Mouse (Mus musculus): ENCODE results near the gene Cfl1. TPM values are rescaled to one million over a fixed set of nuclear protein-coding genes. Genes with fewer than 3 reads are reported as not detected.

The Cfl1 gene
- total and polyA plus RNA-seq, 3 experiments: 818 to 1,768 (median 999) TPM

- no peak for TF ChIP-seq ZKSCAN1 (IDR thresholded peaks at IDR 0.05; ENCODE audit: borderline replicate concordance, low read depth, low read length)
- peak; percentile 58 for TF ChIP-seq SMC3 (IDR thresholded peaks at IDR 0.05; ENCODE audit: low read depth, low read length)
- TF ChIP-seq EP300 (IDR thresholded peaks at IDR 0.05; ENCODE audit: low read length): no peak
- peak; percentile 52 to 76; a peak in 3 of 4 replicates for TF ChIP-seq CTCF (conservative IDR thresholded peaks at IDR 0.05 in 1 of 2, IDR thresholded peaks at IDR 0.05 in 1 of 2; ENCODE audit: low read depth in 2 of 2, low read length in 2 of 2)
- no peak for TF ChIP-seq GABPA (IDR thresholded peaks at IDR 0.05; ENCODE audit: insufficient replicate concordance, low read depth, low read length)
- TF ChIP-seq MAFK (IDR thresholded peaks at IDR 0.05; ENCODE audit: insufficient replicate concordance, low read length): no peak
- no peak for TF ChIP-seq JUND (conservative IDR thresholded peaks at IDR 0.05; ENCODE audit: low read depth, low read length)
- peak; percentile 67 for TF ChIP-seq RAD21 (IDR thresholded peaks at IDR 0.05; ENCODE audit: low read depth, low read length)
- TF ChIP-seq ETS1 (conservative IDR thresholded peaks at IDR 0.05; ENCODE audit: low read depth, low read length): no peak
- H3K79me2 ChIP-seq (replicated peaks; ENCODE audit: control insufficient read depth, extremely low read depth, insufficient read depth, poor library complexity, severe bottlenecking): peaks cover 6% of the 10 kb centered on the region
- peaks cover 57 to 73% of the 10 kb centered on the region in 2 experiments for H3K36me3 ChIP-seq (replicated peaks in 1 of 2; ENCODE audit: control insufficient read depth in 1 of 2, insufficient read depth in 1 of 2, low read length in 1 of 2)
- no peak overlapping the region for H3K4me3 ChIP-seq (replicated peaks in 1 of 3; ENCODE audit: low read depth in 2 of 3, low read length in 2 of 3, poor library complexity in 1 of 3)
- dilution Hi-C loops (cut with MboI; ENCODE audit: extremely low pct_ligation_motif_present, extremely low pct_unique_long_range_greater_than_20kb, low sequenced_read_pairs): no loop called here
- H3K9me3 ChIP-seq (replicated peaks; ENCODE audit: low read length): no peaks in the 10 kb centered on the region
- H3K4me2 ChIP-seq (ENCODE audit: insufficient read depth, low read depth, poor library complexity, severe bottlenecking): no peak overlapping the region
- H3K27ac ChIP-seq (ENCODE audit: insufficient read depth, low read depth): no peak overlapping the region
- peaks cover 2% of the 10 kb centered on the region for H3K27me3 ChIP-seq (replicated peaks)
- DNase-seq (ENCODE audit: extremely low read depth): peak; percentile 42
- in situ Hi-C loops (cut with MboI; ENCODE audit: low pct_ligation_motif_present, low pct_unique_long_range_greater_than_20kb, low sequenced_read_pairs): no loop called here
- no peak overlapping the region for H3K9ac ChIP-seq (ENCODE audit: insufficient read depth, low read depth)
- H3K4me1 ChIP-seq (ENCODE audit: control insufficient read depth in 1 of 2, insufficient read depth in 2 of 2): peaks cover 3 to 18% of the 10 kb centered on the region in 2 experiments; a peak in 3 of 4 replicates
Measured at GRCm38 (mm10) chr19:5463791-5464562, 26.3 kb upstream of the Cfl1 start.

GRCm38 (mm10) chr19:5465037-5465436, 25.2 kb upstream of the Cfl1 start:
- in situ Hi-C loops (cut with MboI; ENCODE audit: low pct_ligation_motif_present, low pct_unique_long_range_greater_than_20kb, low sequenced_read_pairs): no loop called here
- Histone ChIP-seq H3K4me3 (replicated peaks in 1 of 3; ENCODE audit: low read depth in 2 of 3, low read length in 2 of 3, poor library complexity in 1 of 3) (no peak overlapping the region), H3K9ac (ENCODE audit: insufficient read depth, low read depth) (no peak overlapping the region), H3K9me3 (replicated peaks; ENCODE audit: low read length) (no peaks in the 10 kb centered on the region), H3K27me3 (replicated peaks) (no peaks in the 10 kb centered on the region), H3K36me3 (replicated peaks in 1 of 2; ENCODE audit: control insufficient read depth in 1 of 2, insufficient read depth in 1 of 2, low read length in 1 of 2) (peaks cover 57 to 76% of the 10 kb centered on the region in 2 experiments), H3K4me1 (ENCODE audit: control insufficient read depth in 1 of 2, insufficient read depth in 2 of 2) (peaks cover 3 to 16% of the 10 kb centered on the region in 2 experiments; a peak in 3 of 4 replicates), H3K79me2 (replicated peaks; ENCODE audit: control insufficient read depth, extremely low read depth, insufficient read depth, poor library complexity, severe bottlenecking) (peaks cover 6% of the 10 kb centered on the region), H3K27ac (ENCODE audit: insufficient read depth, low read depth) (no peak overlapping the region), H3K4me2 (ENCODE audit: insufficient read depth, low read depth, poor library complexity, severe bottlenecking) (no peak overlapping the region)
- TF ChIP-seq RCOR1 (conservative IDR thresholded peaks at IDR 0.05; ENCODE audit: low read depth, low read length) (no peak), MEF2A (IDR thresholded peaks at IDR 0.05; ENCODE audit: borderline replicate concordance, low read depth, low read length) (no peak), ZKSCAN1 (IDR thresholded peaks at IDR 0.05; ENCODE audit: borderline replicate concordance, low read depth, low read length) (no peak), RAD21 (IDR thresholded peaks at IDR 0.05; ENCODE audit: low read depth, low read length) (no peak), ZMIZ1 (IDR thresholded peaks at IDR 0.05; ENCODE audit: low read depth, low read length) (no peak), CHD1 (IDR thresholded peaks at IDR 0.05; ENCODE audit: low read depth, low read length) (no peak)
- no peak for DNase-seq (ENCODE audit: extremely low read depth)
- dilution Hi-C loops (cut with MboI; ENCODE audit: extremely low pct_ligation_motif_present, extremely low pct_unique_long_range_greater_than_20kb, low sequenced_read_pairs): no loop called here
